Mouse (Mus musculus): Measurements from ENCODE around the gene Isy1.

DNA sequence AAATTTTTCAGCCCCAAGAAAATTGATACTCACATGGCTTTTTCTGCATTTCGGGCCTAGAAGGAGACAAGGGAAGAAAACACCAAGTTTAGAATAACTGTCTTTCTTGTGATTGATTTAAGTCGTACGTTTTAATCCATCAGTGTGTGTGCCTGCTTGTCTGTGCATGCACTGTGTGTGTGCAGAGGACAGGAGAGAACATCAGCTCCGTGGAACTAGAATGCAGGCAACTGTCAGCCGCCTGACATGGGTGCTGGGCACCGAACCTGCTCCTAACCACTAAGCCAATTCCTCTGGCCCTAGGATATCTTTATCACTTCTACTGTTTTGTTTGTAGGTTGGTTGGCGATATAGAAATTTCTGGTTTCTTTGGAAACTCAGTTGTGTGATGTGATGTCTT is 2.9 kb downstream of the Isy1 start, which contains the start of gene Gm45140:
- no peak for TF ChIP-seq CTCF (IDR thresholded peaks at IDR 0.05; ENCODE audit: control insufficient read depth, insufficient read depth, low read length)
- TF ChIP-seq POLR2A (IDR thresholded peaks at IDR 0.05; ENCODE audit: borderline replicate concordance, control insufficient read depth, low read depth, low read length): no peak

All from bone marrow, adult 2 months (tissue).